Mouse (Mus musculus) liver (tissue): ENCODE results near the gene Sdhb.

ENCODE experiments used
- DNase-seq: peaks from one replicate; pipeline ENCODE4 v3.0.0-alpha.2; 2020; ENCODE audit warnings: mixed read lengths

Sdhb gene

GRCm38 (mm10) chr4:140960781-140961466 lies at the start of gene Sdhb:
Gene Sdhb (plus strand): TSS chr4:140961203.
- peak; percentile 96 for DNase-seq

- DNase-seq = peak; percentile 1
Measured at GRCm38 (mm10) chr4:140911416-140911815, 49.6 kb upstream of the Sdhb start.

GRCm38 (mm10) chr4:140912271-140912833 lies 48.7 kb upstream of the Sdhb start:
- DNase-seq = peak; percentile 1

GRCm38 (mm10) chr4:140913565-140913964 lies 47.4 kb upstream of the Sdhb start:
- DNase-seq = peak; percentile 1

- peak; percentile 3 for DNase-seq
Measured at GRCm38 (mm10) chr4:140914731-140915131, 46.3 kb upstream of the Sdhb start.

- DNase-seq = peak; percentile 2
Measured at GRCm38 (mm10) chr4:140915235-140915634, 45.8 kb upstream of the Sdhb start.

- peak; percentile 1 for DNase-seq
Measured at GRCm38 (mm10) chr4:140916296-140916695, 44.7 kb upstream of the Sdhb start.

GRCm38 (mm10) chr4:140917451-140917850 lies 43.6 kb upstream of the Sdhb start:
- peak; percentile 2 for DNase-seq

- no peak for DNase-seq
Measured at GRCm38 (mm10) chr4:140919974-140920836, 40.8 kb upstream of the Sdhb start.

GRCm38 (mm10) chr4:140922508-140922907 lies 38.5 kb upstream of the Sdhb start:
- no peak for DNase-seq

GRCm38 (mm10) chr4:140925648-140926047 lies 35.4 kb upstream of the Sdhb start:
- DNase-seq = no peak

- no peak for DNase-seq
Measured at GRCm38 (mm10) chr4:140928349-140928748, 32.7 kb upstream of the Sdhb start.

- DNase-seq = no peak
Measured at GRCm38 (mm10) chr4:140929745-140930144, 31.3 kb upstream of the Sdhb start.

- DNase-seq = peak; percentile 34
Measured at GRCm38 (mm10) chr4:140930900-140931470, 30.0 kb upstream of the Sdhb start.

- no peak for DNase-seq
Measured at GRCm38 (mm10) chr4:140935643-140936042, 25.4 kb upstream of the Sdhb start.

GRCm38 (mm10) chr4:140944356-140944755 lies 16.6 kb upstream of the Sdhb start:
- no peak for DNase-seq

- no peak for DNase-seq
Measured at GRCm38 (mm10) chr4:140944961-140945442, 16.0 kb upstream of the Sdhb start.

- DNase-seq = no peak
Measured at GRCm38 (mm10) chr4:140945571-140945970, 15.4 kb upstream of the Sdhb start.

- no peak for DNase-seq
Measured at GRCm38 (mm10) chr4:140946048-140946447, 15.0 kb upstream of the Sdhb start.

GRCm38 (mm10) chr4:140946580-140947205 lies 14.3 kb upstream of the Sdhb start:
- no peak for DNase-seq

- DNase-seq = no peak
Measured at GRCm38 (mm10) chr4:140947487-140948440, 13.2 kb upstream of the Sdhb start.
